Mouse (Mus musculus) spleen, adult 12 weeks (tissue): Measurements from ENCODE around the gene Rnasel.

Source experiments
- DNase-seq: peaks from one replicate; pipeline ENCODE4 v3.0.0; 2022; ENCODE audit warnings: low spot score

The Rnasel gene

GRCm38 (mm10) chr1:153736096-153736495 lies 13.1 kb upstream of the Rnasel start:
- DNase-seq = no peak

GRCm38 (mm10) chr1:153737101-153738085 lies 11.8 kb upstream of the Rnasel start:
- no peak for DNase-seq

DNA sequence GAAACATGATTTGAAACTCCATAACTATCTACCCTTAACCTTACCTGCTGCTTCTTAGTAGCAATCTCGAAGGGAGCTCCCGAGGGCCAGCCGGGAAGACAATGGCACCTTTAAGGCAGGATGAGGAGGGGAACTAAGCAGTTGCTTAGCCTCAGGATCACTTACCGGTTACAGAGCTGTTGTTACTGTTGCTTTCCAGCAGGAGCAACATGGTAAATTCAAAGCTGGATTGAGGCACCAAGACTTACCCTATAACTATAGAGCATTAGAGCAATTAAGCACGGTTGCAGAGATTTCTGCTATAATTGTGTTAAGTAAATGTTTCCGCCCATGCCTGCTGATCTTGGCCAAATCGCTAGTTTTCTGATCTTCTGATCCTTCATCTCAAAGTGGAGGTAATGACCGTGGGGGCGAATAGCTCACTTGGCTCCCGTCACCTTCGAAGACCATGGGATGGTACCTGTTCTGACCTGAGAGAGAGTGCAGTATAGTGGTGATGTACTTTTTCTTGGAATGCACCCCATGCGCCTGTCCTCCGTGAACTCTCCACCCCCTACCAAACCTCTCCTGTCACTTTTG lies 9.7 kb upstream of the Rnasel start:
- no peak for DNase-seq

DNA sequence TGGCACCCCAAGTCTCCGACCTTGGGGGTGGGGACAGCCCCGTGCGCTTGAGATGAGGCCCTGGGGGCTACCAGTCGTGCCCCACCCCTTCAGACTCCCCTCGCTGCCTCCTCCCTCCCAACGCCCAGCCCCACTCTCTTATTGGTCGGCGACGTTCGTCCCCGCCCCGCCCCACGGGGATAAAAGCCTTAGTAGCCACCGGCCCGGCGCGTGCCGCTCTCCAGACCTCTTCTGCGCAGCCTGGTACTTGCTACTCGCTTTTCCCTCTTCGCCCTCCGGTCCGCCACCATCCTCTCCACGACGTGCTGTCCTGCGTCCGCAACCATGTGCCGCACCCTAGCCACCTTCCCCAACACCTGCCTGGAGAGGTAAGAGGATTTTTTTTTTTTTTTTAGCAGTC lies 9.1 kb upstream of the Rnasel start, which contains the start of gene Rgs16:
Rgs16 (plus strand) TSS at position 205 of the 400 bp plus-strand sequence.
- DNase-seq = no peak

DNA sequence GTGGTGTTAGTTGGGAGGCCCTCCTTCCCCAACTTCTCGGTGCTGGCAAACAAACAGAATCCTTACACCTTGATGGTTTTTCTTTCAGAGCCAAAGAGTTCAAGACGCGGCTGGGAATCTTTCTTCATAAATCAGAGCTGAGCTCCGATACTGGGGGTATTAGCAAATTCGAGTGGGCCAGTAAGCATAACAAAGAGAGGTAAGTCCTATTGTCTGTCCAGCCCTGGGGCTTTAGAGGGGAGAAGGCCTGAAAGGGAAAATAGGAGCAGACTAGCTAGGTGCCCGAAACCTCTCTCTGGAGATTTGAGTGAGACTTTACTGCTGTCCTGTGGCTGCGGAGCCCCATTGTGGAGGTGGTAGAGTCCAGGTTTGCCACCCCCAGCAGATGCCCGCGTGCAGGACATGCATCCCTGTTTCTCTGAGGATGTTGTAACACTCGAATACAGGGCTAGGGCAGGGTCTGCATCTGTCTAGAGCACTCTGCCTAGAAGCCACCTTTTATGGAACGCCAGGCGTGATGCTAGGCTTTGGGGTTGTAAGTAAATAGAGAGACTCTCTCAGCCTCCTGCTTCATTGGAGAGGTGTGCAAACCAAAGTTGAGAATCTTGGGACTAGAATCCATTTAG lies 8.3 kb upstream of the Rnasel start:
- no peak for DNase-seq

DNA sequence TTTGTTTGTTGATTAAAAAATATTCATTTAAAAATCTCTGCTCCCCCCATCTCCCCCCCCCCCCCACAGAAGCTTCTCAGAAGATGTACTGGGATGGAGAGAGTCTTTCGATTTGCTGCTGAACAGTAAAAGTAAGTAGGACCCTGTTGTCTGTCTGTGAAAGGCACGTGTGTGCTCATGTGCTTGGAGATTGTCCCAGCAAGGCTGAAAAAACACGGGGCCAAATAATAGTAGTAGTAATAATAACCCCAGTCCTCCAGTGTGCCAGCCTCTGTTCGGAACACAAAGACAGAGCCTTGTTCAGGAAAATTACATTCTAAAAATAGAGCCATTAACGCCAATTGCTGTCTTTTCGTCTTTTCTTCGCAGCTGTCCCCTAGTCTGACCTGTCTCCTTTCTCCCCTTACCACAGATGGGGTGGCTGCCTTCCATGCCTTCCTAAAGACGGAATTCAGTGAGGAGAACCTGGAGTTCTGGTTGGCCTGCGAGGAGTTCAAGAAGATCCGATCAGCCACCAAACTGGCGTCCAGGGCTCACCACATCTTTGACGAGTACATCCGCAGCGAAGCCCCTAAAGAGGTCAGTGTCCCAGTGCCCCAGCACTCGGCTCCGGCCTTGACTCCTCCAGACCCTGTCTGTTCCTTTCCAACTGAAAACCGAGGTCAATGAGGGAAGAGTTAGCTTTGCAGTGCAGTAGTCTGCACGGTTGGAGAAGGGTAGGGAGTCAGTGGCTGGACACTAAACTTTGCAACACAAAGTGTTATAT lies 7.5 kb upstream of the Rnasel start:
- DNase-seq = no peak

DNA sequence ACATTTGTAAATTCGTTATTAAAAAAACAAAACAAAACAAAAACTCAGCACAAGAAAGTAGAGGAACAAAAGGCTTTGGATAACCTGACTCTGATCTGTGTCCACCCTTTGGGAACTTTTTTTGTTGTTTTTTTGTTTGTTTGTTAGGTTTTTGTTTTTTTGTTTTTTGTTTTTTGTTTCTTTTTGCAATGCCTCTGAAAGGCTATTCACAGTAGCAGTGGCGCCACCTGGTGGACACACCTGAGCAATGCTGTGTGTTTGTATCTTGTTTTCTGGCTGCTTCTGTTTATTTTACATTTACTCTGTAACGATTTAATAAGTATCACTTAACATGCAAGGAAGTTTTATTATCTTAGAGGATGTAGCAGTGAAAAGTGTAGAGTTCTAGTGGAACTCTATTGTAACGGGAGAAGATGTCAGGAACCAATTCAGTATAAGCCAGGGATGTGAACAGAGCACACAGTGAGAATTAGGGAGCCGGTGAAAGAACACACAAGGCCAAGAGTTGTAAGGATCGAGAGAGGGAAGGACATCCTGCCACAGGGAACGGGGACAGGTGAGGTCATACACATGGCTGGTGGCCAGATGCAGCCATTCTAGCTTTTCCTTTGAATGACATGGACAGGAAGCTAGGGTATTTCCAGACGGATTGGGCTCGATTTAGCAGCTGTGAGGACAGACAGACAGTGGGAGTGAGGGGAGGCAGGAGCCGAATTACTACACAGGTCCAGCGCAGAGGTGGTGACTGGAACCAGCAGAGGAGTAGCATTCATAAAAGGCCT lies 6.7 kb upstream of the Rnasel start:
- peak; percentile 36 for DNase-seq

- DNase-seq = no peak
These were observed 3.0 kb upstream of the Rnasel start for GRCm38 (mm10) chr1:153746119-153746670.

GRCm38 (mm10) chr1:153746728-153747127 lies 2.5 kb upstream of the Rnasel start:
- DNase-seq = peak; percentile 60

DNA sequence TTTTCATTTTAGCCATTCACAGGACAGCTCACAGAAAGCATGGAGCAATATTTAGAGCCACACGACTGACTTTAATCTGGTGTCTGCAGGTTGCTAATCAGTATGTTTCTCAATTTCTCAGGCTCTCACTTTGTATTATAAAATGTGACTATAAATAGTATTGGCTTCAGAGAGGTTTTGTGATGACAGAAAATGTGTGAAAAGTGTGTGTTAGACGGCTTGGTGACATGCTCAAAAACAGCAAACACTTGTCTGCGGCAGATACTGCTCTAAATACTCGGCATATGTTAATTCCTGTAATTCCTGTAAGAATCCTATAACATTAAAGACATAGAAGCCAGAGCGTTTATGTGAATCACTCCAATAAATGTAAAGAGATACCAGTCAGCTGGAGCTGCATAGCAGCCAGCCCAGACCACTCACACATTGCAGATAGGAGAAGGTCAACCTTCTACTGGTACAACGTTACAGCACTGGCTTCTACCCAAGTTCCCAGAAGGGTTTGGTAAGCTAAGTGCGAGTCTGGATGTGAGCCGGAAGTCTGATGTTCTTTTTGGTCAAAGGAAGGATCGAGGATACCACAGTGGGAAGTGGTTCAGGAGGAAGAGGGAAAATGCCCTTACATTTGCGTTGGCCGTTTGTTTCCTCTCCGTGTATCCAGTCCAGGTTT lies 1.2 kb upstream of the Rnasel start:
- peak; percentile 7 for DNase-seq

DNA sequence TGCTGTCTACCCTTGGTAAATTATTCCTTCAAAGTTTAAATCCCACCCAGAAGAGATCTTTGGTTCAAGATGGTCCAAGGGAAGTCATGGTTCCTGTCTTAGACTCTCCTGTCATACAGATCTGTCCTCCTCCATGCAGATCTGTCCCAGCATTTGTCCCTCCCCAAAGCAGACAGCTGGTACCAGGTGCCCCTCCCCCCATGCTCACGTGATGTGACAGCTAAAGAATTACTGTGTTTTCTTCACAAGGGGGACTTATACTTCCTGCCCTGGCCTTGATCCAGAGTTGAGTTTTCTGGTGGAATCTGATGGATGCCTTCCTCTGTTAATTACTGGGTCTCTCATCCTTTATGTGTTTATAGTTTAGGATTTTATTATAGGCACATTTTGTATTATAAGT lies 677 bp upstream of the Rnasel start:
- peak; percentile 74 for DNase-seq

- peak; percentile 19 for DNase-seq
These were observed 828 bp downstream of the Rnasel start for GRCm38 (mm10) chr1:153750054-153750453.

- peak; percentile 49 for DNase-seq
These were observed 2.6 kb downstream of the Rnasel start for GRCm38 (mm10) chr1:153751763-153752301.

DNA sequence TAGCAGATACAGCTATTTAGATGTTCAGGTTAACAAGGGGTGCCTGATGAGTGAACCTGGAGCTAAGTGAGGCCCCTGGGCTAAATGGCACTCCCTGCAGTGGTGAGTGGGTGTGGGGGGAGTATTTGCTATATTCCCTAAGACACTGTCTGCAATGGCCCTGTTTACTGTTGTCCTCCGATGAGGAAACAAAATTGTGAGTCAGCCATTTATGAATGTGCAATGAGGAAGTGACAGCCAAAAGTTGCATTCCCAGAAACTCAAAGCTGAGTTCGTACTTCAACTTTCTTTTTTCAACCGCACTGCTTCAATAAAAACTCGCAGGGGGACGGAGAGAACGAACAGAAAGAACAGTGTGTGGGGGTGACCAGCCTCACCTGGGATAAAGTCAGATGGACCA lies 3.3 kb downstream of the Rnasel start:
- no peak for DNase-seq

GRCm38 (mm10) chr1:153753725-153754464 lies 4.7 kb downstream of the Rnasel start:
- no peak for DNase-seq

DNA sequence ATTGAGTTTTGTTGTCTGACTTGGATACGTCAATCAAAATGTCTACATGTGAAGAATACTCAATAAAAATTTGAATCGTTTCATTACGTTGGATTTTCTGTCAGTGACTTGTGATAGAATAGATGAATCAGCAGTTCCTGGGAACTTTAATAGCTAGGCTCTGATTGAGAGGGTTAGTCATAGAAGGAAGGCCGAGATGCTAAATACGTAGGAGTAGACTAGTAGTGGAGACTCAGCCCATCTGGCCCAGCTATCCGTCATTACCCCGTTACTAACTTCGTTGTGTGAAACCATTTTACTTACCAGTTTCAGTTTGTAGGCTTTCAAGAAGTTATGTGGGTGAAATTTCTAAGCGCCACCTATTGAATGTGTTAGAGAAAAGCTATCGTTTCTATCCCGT lies 14.9 kb downstream of the Rnasel start:
- DNase-seq = no peak

GRCm38 (mm10) chr1:153766298-153766697 lies 17.1 kb downstream of the Rnasel start:
- DNase-seq = no peak

- DNase-seq = no peak
These were observed 18.1 kb downstream of the Rnasel start for GRCm38 (mm10) chr1:153767281-153767680.

DNA sequence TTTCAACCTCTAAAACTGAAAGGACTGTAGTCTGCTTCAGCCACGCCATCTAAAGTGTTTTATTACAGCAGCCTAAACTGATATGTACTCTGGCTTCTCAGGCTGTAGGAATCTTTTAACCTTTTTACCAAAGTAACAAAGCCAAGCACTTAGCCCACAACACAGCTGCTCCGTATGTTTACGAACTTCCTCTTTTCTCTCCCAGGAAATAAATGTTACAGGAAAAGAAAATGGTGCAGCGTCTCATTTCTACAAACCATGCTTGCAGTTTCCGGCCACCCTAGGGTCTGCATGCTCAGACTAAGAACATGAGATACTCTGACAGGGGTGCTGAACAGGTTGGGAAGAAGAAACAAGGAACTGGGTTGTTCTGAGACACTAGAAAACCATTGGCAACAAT lies 19.2 kb downstream of the Rnasel start:
- DNase-seq = no peak
